Mouse (Mus musculus) heart, embryonic 16.5 days (tissue): ENCODE measurements around the gene Grm7. TPM values are rescaled to one million over a fixed set of nuclear protein-coding genes. Genes with fewer than 3 reads are reported as not detected.

ENCODE experiments used
- ATAC-seq: fragments of 200-750 bp; cut with Nextera tagmentation; replicated peaks from 2 replicates; pipeline ENCODE4 v1.8.0; 2017; ENCODE audit warnings: moderate number of reproducible peaks; ENCODE audit not compliant: insufficient read depth, low FRiP score; ENCODE audit errors: extremely low read depth
- H3K27ac ChIP-seq: fragments of 300-500 bp; sonication (generic); 2 replicates; pipeline ENCODE4 v1.5.1; 2014; ENCODE audit warnings: mild to moderate bottlenecking, low read length, control low read depth, moderate library complexity
- H3K27me3 ChIP-seq: fragments of 300-500 bp; sonication (generic); 2 replicates; pipeline ENCODE4 v1.6.1; 2014; ENCODE audit warnings: low read length, mixed read lengths; ENCODE audit not compliant: control insufficient read depth, insufficient read depth
- H3K36me3 ChIP-seq: fragments of 300-500 bp; sonication (generic); 2 replicates; pipeline ENCODE4 v1.6.1; 2014; ENCODE audit not compliant: control insufficient read depth, insufficient read depth
- H3K4me1 ChIP-seq: fragments of 300-500 bp; sonication (generic); 2 replicates; pipeline ENCODE4 v1.6.1; 2014; ENCODE audit warnings: low read length, mixed read lengths; ENCODE audit not compliant: control insufficient read depth, insufficient read depth
- H3K4me2 ChIP-seq: fragments of 300-500 bp; sonication (generic); 2 replicates; pipeline ENCODE4 v1.6.1; 2014; ENCODE audit warnings: low read depth, mild to moderate bottlenecking, control low read depth, low read length
- H3K4me3 ChIP-seq: fragments of 300-500 bp; sonication (generic); 2 replicates; pipeline ENCODE4 v1.5.1; 2014; ENCODE audit warnings: mild to moderate bottlenecking, control low read depth, low read length
- H3K9ac ChIP-seq: fragments of 300-500 bp; sonication (generic); 2 replicates; pipeline ENCODE4 v1.6.1; 2014; ENCODE audit warnings: low read length, control low read depth
- H3K9me3 ChIP-seq: fragments of 300-500 bp; sonication (generic); replicated peaks from 2 replicates; pipeline ENCODE4 v1.6.1; 2016; ENCODE audit warnings: low read length; ENCODE audit not compliant: control insufficient read depth
- WGBS: fragments of 180-500 bp; shearing (Covaris S2); extraction: QIAGEN DNeasy Blood & Tissue Kit; methylation state at CpG from one replicate; pipeline ENCODE4 v1.1.7; 2014; 5-methylcytosine and 5-hydroxymethylcytosine counted together
- polyA plus RNA-seq: library from polyadenylated mRNA; unstranded; fragments of >200 nt; fragmentation: Nextera tagmentation; extraction: Ambion mirVana; gene quantifications from 2 replicates; pipeline ENCODE4 v1.2.1, GENCODE M21; 2015

The Grm7 gene
- polyA plus RNA-seq, 1 experiment from 2014 or later = 0.47 TPM

DNA sequence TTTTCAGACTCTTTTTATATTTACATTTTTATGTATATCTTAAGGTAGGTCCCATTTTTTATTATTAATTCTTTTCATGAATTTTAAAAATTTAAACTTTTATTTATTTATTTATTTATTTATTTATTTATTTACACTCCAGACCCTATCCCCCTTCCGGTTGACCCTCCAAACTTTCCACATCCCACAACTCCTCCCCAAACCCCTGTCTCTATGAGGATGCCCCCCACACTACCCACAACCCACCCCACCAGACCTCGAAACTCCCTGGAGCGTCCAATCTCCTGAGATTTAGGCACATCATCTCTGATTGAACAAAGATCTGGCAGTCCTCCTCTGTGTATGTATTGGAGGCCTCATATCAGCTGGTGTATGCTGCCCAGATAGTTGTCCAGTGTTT is 69.6 kb downstream of the Grm7 start:
- Histone ChIP-seq H3K9ac (no peak overlapping the region), H3K27me3 (no peaks in the 10 kb centered on the region), H3K27ac (no peak overlapping the region), H3K4me1 (no peaks in the 10 kb centered on the region), H3K4me3 (no peak overlapping the region), H3K9me3 (no peaks in the 10 kb centered on the region), H3K4me2 (no peak overlapping the region), H3K36me3 (no peaks in the 10 kb centered on the region)
- 78% methylated on average over 3 of the region's 3 CpGs for WGBS
- no peak for ATAC-seq

DNA sequence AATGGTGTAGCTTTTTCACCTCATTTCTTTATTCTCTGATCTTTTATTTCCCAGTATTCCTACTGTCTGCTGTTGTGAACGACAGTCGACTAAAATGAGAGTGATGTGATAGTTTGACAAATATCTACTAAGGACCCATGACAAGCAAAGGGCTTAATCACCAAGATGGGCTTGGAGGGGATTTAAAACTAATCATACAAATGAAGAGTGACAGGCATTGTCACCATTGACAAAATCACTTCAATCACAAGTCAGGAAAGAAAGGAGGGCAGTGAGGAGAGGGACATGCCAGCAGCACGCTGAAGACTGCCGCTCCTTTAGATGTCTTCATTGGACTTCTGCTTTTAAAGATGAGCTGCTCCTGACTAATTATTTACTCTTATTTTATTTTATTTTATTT is 78.0 kb downstream of the Grm7 start:
- no peak overlapping the region for H3K4me3 ChIP-seq
- H3K4me1 ChIP-seq = no peaks in the 10 kb centered on the region
- 85% methylated on average over 4 of the region's 4 CpGs for WGBS
- no peak overlapping the region for H3K4me2 ChIP-seq
- no peak overlapping the region for H3K9ac ChIP-seq
- no peak for ATAC-seq
- H3K27me3 ChIP-seq = no peaks in the 10 kb centered on the region
- no peak overlapping the region for H3K27ac ChIP-seq
- H3K36me3 ChIP-seq = no peaks in the 10 kb centered on the region
- H3K9me3 ChIP-seq = no peaks in the 10 kb centered on the region

DNA sequence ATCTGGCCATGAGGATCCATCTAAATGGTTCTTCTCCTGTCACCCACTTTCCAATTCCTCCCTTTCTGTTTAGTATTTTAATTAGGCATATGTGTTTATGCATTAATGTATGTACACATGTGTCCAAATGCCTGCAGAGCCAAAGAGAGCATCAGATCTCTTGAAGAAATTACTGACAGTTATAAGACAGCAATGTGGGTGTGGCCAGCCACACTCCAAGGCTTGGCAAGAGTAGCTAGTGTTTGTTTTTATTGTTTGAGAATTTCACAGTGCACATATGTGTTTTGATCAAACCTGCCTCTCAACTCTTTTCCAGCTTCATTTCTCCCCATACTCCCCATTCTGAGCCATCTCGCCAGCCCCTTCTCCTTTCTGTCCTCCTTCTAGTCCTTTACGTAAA is 88.5 kb downstream of the Grm7 start:
- H3K4me3 ChIP-seq = no peak overlapping the region
- no peak overlapping the region for H3K9ac ChIP-seq
- H3K4me2 ChIP-seq = no peak overlapping the region
- WGBS = 84% methylated on average over 2 of the region's 2 CpGs
- ATAC-seq = no peak
- no peaks in the 10 kb centered on the region for H3K9me3 ChIP-seq
- no peaks in the 10 kb centered on the region for H3K36me3 ChIP-seq
- H3K27me3 ChIP-seq = no peaks in the 10 kb centered on the region
- no peaks in the 10 kb centered on the region for H3K4me1 ChIP-seq
- H3K27ac ChIP-seq = no peak overlapping the region

DNA sequence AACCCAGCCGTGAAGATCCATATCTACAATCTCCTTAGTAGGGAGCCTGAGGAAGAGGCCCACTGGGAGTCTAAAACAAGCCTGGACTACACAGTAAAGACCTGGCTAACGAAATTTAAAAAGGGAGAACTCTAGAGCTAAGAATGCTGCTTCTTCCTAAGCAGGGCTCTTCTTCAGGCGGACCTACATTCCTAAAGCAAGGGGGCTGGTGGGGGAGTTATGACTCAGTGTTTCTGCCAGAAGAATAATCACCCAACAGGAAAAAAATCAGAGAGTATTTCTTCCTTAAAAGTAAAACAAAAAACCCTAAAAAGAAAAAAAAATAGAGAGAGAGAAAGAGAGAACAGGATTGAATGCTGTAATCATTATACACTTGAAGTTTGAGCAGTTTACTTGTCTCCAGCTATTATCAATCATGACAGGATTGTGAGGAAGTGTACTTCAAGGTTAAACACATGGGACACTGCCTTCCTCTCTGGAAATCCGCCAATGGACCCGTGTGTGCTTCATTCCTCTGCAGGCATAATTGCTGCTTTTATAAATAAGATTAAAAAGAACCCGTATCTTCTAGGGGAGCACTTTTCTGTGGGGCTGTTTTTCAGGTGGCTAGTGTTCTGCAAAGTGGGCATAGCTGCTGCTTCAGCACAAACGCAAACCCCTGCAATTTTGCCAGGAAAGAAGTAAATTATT is 98.7 kb downstream of the Grm7 start:
- no peaks in the 10 kb centered on the region for H3K27me3 ChIP-seq
- H3K4me3 ChIP-seq = no peak overlapping the region
- no peaks in the 10 kb centered on the region for H3K9me3 ChIP-seq
- no peak overlapping the region for H3K4me2 ChIP-seq
- H3K27ac ChIP-seq = no peak overlapping the region
- H3K36me3 ChIP-seq = no peaks in the 10 kb centered on the region
- ATAC-seq = no peak
- 43% methylated on average over 7 of the region's 7 CpGs for WGBS
- no peak overlapping the region for H3K9ac ChIP-seq
- no peaks in the 10 kb centered on the region for H3K4me1 ChIP-seq

DNA sequence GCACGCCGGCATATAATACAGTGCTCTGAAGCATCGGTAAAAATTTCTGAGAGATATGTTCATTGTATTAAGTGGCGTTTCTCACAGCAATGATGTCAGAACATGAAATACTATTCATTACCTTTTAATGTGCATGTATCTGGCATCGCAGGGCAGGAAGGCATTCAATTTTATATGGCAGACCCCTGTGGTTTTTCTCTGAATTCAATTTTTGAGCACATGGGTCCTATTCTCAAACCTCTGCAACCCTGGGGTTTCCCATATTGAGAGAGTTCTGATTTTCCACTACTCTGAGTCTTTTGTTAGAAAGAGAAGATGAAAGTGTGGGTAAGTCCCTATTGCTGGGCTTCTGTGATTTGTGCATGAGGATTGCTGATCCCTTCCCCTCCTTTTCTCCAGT is 110.5 kb downstream of the Grm7 start:
- Histone ChIP-seq H3K36me3 (no peaks in the 10 kb centered on the region), H3K27ac (no peak overlapping the region), H3K4me3 (no peak overlapping the region), H3K9me3 (no peaks in the 10 kb centered on the region; the same call in 1 of the 2 replicates), H3K9ac (no peak overlapping the region), H3K4me2 (no peak overlapping the region), H3K27me3 (no peaks in the 10 kb centered on the region), H3K4me1 (no peaks in the 10 kb centered on the region)
- no peak for ATAC-seq
- 81% methylated on average over 5 of the region's 5 CpGs for whole genome bisulfite sequencing

DNA sequence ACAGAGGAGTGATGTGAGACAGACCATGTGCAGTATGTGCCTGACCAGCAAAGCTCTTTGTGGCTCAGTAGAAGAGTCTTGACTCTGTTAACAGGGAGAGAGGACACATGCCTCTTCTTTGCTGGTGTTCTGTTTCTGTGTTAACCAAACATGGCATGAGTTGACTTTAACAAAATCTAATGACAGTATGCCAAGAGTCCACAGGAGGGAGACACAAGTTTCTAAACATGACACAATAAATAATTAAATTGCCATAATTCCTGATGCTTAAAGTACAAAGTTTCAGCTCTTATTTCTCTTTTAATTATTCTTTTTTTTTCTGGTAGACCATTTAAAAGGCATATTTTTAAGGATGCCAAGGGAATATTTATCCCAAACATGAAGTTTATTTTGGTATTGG is 124.2 kb downstream of the Grm7 start:
- Histone ChIP-seq H3K27me3 (no peaks in the 10 kb centered on the region), H3K9me3 (no peaks in the 10 kb centered on the region), H3K4me3 (no peak overlapping the region), H3K4me2 (no peak overlapping the region), H3K36me3 (no peaks in the 10 kb centered on the region), H3K4me1 (no peaks in the 10 kb centered on the region), H3K9ac (no peak overlapping the region), H3K27ac (no peak overlapping the region)
- no peak for ATAC-seq

DNA sequence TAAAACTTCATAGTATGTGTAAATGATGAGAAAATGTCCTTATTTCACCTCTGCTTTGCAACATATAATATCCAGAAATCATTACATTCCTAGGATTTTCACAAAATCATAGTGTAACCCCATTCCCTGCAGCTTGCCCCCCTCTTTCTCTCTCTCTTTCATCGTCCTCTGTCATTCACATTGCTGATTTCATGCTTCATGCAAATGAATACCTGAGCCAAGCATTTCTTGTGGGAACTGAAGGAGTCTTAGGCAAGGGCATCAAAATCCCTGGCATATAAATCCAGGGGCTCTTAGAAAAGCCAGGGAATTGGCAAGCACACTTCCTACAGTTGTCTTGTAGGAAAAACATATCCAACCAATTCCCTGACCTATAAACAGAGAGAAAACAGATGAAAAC is 127.3 kb downstream of the Grm7 start:
- no peaks in the 10 kb centered on the region for H3K4me1 ChIP-seq
- 58% methylated on average over 1 of the region's 1 CpGs for WGBS

DNA sequence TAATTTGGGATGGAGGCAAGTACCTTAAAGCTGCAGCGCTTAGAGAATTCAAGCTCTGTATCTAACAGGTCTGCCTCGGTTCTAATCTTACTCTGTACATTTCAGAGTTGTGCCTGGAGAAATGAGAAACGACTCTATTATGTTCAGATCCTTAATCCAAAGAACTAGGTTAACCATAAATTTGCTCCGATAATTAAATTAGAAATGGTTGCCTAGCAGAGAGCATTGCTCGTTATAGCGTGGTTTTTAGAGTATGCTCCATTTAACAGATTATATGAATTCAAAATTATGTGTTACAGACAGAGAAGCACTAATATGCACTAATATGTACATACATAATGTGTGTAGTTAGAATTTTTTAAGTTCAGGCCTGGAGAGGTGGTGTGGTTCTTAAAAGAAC is 130.7 kb downstream of the Grm7 start:
- Histone ChIP-seq H3K36me3 (no peaks in the 10 kb centered on the region), H3K4me1 (no peaks in the 10 kb centered on the region), H3K27ac (no peak overlapping the region), H3K9ac (no peak overlapping the region), H3K4me3 (no peak overlapping the region), H3K9me3 (no peaks in the 10 kb centered on the region), H3K4me2 (no peak overlapping the region), H3K27me3 (no peaks in the 10 kb centered on the region)
- no peak for ATAC-seq
- WGBS = 84% methylated on average over 6 of the region's 6 CpGs

More for the DNA sequence above, 127.3 kb downstream of the Grm7 start:
- Histone ChIP-seq H3K4me2 (no peak overlapping the region), H3K4me3 (no peak overlapping the region), H3K9me3 (no peaks in the 10 kb centered on the region), H3K27ac (no peak overlapping the region), H3K27me3 (no peaks in the 10 kb centered on the region), H3K36me3 (no peaks in the 10 kb centered on the region), H3K9ac (no peak overlapping the region)
- no peak for ATAC-seq

DNA sequence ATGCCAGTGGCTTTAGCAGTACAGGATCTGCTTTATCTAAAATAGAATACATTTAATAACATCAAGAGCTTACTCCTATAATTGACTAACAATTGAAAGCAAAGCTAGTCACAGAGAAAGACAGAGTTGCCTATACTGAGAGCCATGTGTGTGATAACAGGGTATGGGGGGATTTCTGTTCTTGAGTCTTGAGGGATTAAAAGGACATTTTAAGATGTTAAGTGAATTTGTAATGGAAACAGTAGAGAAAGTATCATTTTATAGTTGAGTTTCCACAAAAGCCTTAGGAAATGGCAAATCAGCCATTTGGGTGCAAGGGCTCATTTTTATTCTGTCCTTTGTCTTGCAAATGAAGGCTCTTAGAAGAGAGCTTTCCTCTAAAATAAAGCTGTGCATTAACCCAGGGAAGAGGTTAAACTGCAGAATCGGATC is 140.1 kb downstream of the Grm7 start:
- no peak overlapping the region for H3K4me2 ChIP-seq
- no peaks in the 10 kb centered on the region for H3K36me3 ChIP-seq
- no peak overlapping the region for H3K9ac ChIP-seq
- WGBS = 52% methylated on average over 1 of the region's 1 CpGs
- no peaks in the 10 kb centered on the region for H3K27me3 ChIP-seq
- ATAC-seq = no peak
- no peak overlapping the region for H3K4me3 ChIP-seq
- H3K27ac ChIP-seq = no peak overlapping the region
- no peaks in the 10 kb centered on the region for H3K4me1 ChIP-seq
- H3K9me3 ChIP-seq = no peaks in the 10 kb centered on the region
